Mouse (Mus musculus) heart, postnatal 0 days (tissue): ENCODE data around the gene Lhfpl2.

Experiments
- CTCF ChIP-seq: IDR thresholded peaks from 2 replicates; pipeline ENCODE4 v1.5.1; 2016; ENCODE audit warnings: antibody characterized with exemption, control low read depth, low read depth
- EP300 ChIP-seq: IDR thresholded peaks from 2 replicates; pipeline ENCODE4 v1.6.1; 2016; ENCODE audit warnings: antibody characterized with exemption, low read depth

DNA sequence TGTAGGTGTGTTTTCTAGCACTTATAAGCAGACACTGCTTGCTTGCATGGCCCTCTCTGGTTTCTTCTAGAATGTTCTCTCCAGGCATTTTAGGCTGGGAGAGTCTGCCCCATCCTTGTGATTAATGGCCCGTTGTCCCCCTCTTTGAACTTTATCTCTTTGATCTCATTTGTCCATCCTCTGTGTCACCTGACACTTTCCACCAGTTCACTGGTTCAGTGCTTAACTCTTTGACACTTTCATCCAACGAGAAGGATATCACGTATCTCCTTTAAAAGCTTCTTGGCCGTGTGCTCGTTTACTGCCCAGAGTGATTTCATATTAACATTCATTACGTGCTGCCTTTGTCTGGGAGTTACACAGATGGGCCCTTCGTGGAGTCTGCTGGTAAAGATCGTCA lies 25.6 kb downstream of the Lhfpl2 start:
- TF ChIP-seq CTCF = no peak
- no peak for TF ChIP-seq EP300
